Mouse (Mus musculus) induced T-regulatory cell, adult 2 months (primary cell): ENCODE data around the gene Ctdspl2.
"Not testable (repeated sequence)": the region's sequence is repeated elsewhere in the genome, so short reads cannot be mapped to it uniquely, and the experiment has no call there.

ENCODE experiments used
- DNase-seq: peaks from one replicate; pipeline ENCODE4 v3.0.0-alpha.2; 2012; ENCODE audit warnings: low read depth

Gene Ctdspl2

DNA sequence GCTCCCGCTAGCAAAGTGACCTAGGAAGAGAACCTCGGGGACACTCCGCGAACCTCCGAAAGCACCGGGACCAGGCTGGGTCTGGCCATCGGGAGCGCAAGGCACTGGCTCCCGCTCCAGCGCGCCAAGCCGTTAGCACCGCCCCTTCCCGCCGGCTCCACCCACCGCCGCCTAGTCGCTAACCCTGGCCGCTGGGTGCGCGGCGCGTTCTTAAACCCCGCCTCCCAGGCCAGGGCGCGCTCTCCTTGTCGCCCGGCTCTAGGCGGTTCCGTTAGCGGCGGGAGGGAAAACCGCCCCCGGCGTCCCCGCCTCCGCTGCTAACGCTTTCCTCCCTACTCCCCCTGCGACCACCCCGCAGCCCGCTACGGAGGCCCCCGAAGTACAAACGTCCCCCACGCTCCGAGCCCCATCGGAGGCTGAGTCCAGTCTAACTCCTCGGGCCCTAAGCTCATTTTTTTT lies at the start of gene Ctdspl2, which contains the start of gene Mageb3:
Gene Ctdspl2, plus strand, starts transcription at position 237 of the 459 bp plus-strand sequence.
Gene Mageb3, minus strand, starts transcription at position 328 of the 459 bp plus-strand sequence.
- DNase-seq = peak; percentile 96

- DNase-seq = peak; percentile 9
Observed at GRCm38 (mm10) chr2:121909975-121910374, 45.8 kb upstream of the Ctdspl2 start.

- no peak for DNase-seq
Observed at GRCm38 (mm10) chr2:121916047-121916970, 39.5 kb upstream of the Ctdspl2 start.

DNA sequence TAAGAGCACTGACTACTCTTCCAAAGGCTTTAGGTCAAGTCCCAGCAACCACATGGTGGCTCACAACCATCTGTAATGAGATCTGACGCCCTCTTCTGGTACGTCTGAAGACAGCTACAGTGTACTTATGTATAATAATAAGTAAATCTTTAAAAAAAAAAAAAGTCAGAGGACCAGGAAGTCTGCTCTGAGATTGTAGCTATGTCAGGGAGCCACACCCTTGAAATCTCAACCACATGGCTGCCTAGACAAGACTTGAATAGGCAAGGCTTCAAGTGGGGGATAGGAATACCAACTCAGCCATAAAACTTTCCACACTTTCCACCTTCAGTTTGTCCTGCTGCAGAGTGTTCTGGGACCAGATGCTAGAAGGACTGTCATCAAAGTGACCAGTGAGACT lies 18.2 kb upstream of the Ctdspl2 start:
- not testable (repeated sequence) for DNase-seq

DNA sequence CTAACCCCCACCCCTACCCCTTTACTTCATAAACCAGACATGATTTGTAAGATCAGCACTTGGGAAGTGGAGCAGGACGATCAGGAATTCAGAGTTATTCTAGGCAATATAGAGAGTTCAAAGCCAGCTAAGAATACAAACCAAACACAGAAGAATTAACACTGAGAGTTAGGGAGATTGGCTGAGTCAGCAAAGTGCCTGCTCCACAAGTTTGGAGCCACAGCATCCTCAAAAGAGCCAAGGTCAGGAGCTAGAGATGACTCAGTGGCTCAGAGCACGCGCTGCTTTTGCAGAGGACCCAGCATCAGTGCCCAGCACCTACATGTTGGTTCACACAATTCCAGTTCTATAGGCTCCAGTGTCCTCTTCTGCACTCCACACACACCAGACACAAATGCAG lies 12.4 kb upstream of the Ctdspl2 start:
- DNase-seq = no peak

DNA sequence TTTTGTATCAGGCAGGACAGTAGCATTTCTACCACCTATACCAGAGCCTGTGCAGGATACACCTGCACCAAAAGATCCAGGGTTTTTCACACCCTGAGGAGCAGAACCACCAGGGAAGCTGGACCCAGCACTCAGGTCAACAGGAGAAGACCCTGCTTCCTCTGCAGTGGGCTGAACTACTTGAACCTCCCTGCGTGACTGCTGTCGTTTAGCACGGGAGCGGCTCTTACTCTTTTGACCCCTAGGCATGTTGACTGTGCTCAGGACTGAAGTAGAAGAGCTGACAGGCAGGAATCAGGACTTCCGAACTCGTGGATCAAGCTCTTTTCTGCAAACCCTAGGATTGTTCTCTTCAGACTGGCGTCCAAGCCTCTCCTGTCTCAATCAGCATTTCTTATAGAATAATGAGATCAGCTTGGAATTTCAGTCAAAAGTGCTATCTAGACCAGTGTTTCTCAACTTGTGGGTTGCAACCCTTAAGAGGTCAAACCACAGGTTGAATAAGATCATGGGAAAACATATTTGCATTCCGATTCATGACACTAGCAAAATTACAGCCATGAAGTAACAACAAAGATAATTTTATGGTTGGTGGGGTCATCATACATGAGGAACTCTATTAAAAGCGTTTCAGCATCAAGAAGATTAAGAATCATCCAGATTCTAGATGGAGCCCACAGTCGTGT lies 687 bp upstream of the Ctdspl2 start:
- DNase-seq = no peak

DNA sequence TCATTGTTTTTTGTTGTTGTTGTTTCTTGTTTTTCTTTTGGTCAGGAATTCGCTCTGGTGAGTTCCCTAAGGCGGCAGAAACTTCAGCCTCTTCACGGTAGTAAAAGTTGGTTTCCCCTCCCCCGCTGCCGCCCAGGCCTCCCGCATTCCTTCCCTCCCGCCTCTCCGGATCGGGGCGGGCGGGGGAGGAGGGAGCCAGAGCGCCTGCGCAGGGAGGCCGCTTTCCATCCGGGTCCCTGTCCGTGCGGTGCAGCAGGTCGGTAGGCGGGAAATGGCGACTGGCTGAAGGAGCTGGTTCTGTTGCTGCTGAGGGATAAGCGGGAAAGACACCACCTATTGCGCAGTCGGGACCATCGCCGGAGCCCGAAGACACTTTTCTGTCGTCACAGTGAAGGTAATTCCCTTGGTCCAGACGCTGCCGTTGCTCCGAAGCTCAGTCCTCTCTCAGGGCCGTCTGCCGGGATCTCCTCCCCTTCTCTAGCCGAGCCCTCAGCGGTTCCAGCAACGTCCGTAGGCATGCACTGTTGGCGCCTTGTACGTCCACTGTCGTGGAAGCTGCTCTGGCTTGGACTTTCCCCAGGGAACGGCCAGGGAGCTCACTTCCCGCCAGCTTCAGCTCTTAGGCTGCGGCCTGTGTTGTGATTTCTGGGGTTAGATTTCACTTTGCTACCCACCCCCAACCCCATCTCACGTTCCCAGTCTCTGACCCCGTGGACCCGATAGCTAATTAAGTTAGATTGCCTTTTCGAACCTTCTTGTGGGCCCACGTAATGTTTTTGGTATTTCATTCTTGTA lies 620 bp downstream of the Ctdspl2 start:
- peak; percentile 96 for DNase-seq

GRCm38 (mm10) chr2:121957216-121957792 lies 1.5 kb downstream of the Ctdspl2 start:
- DNase-seq = peak; percentile 63

DNA sequence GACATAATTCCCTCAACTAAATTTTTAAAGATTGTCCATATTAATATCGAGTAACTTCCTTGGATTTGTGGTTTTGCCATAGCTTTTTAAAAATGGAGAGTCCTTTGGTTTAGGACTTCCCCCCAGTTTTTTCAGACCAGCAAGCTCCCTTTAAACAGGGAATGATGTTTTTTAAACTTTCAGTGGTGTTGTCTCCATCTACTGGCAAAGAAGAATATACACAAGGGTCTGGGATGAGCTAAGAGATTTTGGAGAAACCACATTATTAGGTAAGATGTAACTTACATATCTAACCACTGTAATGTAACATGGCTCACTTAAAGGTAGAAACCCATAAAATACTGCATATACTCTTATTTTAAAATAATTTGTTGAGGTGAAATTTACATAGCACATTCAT lies 39.9 kb downstream of the Ctdspl2 start:
- peak; percentile 26 for DNase-seq

DNA sequence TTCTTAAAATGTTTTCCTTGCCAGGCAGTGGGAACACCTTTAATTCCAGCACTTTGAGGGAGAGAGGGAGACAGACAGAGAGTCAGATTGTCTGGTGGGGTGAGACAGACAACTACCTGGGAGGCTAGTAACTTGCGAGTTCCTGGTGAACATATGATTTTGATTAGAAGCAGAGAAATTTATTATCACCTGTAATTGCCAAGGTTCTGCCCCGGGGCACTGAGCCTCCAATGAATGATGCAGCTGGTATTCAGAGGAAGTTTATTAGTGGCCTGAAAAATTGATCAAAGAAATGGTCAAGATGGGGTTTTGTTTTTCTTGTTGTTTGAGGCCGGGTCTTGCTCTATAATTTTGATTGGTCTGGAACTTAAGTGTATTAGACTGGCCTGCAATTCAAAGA lies 53.0 kb downstream of the Ctdspl2 start:
- no peak for DNase-seq

DNA sequence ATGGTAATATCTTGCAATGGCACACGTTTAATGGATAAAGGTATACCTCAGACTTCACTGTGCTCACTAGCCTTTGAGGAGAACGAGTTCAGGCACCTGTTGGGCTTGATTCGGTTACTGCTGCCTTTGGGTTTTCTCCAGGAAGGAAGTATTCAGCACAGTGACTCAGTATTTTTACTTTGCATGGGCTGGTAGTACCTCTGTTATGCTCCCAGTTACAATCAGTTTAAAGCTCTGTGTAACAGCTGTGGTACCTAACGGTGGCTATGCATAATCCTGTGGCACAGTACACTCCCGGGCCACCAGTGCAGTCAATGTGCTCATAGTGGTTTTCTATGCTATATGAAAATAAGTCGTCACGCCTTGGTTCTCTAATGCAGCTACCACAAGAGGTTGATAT lies 55.6 kb downstream of the Ctdspl2 start:
- DNase-seq = no peak

DNA sequence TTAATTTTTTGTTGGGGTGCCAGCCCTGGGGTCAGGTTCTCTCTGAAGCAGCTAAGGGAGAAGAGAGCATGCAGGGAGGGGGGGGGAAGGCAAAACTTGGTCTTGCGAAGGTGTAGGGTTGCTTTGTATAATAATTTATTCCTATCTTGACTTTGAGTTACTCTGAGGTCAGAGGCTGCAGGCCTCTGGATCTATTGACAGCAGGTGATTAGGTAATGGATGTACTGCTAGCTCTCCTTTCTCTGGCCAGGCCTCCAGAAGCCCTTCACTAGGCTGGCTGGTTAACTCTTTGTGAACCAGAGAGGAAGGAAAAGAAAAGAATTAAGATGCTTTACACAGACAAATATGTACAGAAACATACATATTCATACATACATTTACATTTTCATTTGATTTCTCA lies 62.9 kb downstream of the Ctdspl2 start:
- no peak for DNase-seq

GRCm38 (mm10) chr2:122022284-122022683 lies 66.5 kb downstream of the Ctdspl2 start:
- peak; percentile 72 for DNase-seq

- DNase-seq = not testable (repeated sequence)
Observed at GRCm38 (mm10) chr2:122027091-122027490, 71.3 kb downstream of the Ctdspl2 start.

DNA sequence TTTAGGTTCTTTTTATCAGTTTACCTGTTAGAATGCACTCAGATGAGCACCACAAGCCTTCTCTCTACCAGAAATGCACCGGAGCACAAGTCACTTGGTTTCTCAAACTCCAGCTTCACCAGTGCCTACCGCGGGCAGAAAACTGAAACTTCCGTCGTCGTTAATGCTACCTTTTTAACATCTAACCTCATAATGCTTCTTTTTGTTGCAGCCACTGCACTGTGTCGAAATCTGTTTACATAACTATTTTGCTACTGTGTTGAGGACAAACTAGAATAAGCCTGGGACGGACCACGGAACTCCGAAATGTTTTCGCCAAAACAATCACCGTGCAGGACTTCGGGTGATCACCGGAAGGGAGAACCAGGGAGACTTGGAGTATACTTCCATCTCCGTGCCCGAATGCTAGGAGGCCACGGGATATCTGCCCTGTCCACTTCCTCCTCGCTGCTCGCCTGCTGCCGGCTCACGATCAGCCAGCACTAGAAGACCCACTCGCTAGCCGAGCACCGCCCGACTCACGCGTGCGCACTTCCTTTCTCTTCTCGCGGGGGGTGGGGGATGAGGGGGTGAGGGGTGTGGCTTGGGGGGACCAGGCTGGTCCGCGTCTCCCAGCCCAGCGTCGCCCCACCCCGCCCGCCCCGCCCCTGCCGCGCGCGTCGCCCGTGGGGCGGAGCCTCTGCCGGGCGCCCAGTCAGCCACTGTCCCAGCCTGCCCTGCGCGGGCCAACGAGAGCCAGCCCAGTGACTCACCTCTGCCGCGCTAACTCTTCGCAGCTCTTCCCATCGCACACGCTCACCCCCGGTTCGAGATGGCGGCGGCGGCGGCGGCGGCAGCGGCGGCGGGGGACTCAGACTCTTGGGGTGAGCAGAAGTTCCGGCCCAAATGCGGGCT lies 72.3 kb downstream of the Ctdspl2 start, which contains the start of gene Eif3j1:
Gene Eif3j1, plus strand, starts transcription at position 685 of the 894 bp plus-strand sequence.
- DNase-seq = peak; percentile 96

DNA sequence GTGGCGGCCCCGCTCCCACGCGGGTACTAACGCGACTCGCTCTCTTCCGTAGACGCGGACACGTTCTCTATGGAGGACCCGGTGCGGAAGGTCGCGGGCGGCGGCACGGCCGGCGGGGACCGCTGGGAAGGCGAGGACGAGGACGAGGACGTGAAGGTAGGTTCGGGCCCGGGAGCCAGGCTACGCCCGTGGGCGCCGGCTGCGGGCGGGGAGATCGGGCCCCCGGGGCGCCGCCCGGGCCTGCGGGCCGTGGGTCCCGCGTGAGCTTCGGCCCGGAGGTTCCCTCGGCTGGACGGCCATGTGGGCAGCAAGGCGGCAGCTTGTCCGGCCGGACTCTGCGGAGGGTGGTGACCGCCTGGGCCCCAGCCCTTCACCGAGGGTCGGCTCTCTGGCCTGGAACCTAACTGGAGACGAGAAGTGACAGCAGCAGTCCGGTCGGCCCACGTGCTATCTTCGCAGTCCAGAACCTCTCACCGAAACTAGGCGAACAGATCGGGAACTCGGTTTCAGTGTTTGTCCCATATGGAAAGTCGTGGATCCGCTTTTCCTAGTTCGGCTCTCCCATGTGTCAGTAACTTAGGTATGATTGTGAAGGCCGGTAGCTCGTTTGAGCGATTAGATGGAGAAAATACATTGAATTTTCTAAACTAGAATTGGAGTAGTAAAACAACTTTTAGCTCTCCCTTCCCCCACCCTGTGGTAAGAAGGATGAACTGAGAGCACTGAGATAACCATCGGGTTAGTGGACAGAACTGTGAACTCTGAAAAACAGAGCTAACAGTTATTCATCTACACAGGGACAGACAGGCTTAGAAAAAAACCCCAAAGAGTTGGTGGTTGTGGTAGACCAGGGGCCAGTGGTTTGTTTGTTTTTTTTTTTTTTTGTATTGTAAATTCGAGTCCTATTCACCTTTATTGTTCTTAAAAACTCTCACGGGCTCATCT lies 73.2 kb downstream of the Ctdspl2 start:
- peak; percentile 68 for DNase-seq

DNA sequence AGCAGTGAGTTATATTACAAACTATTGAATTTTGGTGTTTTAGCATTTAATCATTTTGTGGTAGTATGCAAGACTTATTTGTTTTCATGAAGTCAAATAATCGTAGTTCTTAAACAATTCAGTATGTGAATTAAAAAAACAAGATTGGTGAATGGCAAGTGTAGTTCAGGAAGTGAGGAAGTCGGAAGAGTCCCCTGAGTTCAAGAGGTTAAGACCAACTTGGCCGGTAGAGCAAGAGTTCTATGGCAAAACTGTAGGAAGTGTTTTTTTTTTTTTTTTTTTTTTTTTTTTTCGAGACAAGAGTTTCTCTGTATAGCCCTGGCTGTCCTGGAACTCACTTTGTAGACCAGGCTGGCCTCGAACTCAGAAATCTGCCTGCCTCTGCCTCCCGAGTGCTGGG lies 76.2 kb downstream of the Ctdspl2 start:
- no peak for DNase-seq

DNA sequence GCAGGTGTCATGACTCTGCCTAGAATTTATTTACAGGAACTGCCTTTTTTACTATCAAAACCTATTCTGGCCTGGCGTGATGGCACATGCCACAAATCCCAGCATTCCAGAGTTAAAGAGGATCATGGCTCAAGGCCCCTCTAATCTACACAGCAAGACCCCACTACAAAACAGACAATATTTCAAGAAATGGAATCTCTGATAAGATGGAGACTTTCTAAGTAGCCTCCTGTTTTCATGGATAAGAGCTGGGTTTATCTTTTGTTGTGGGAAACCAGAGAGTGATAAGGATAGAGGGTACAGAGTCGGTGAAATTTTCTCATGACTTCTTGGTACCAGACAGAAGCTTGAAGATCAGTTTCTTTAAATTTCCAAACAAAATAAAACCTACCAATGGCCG lies 80.3 kb downstream of the Ctdspl2 start:
- no peak for DNase-seq

GRCm38 (mm10) chr2:122043926-122044325 lies 88.1 kb downstream of the Ctdspl2 start:
- DNase-seq = no peak
